Mouse (Mus musculus): ENCODE data around the gene Creb5. TPM values are rescaled to one million over a fixed set of nuclear protein-coding genes. Genes with fewer than 3 reads are reported as not detected.

The Creb5 gene
- polyA plus RNA-seq, 1 experiment = 1.5 TPM

- Histone ChIP-seq H3K36me3 (ENCODE audit: control insufficient read depth, insufficient read depth) (no peaks in the 10 kb centered on the region), H3ac (ENCODE audit: control insufficient read depth, insufficient read length, low read depth) (no peak overlapping the region), H3K79me3 (ENCODE audit: low read depth) (no peaks in the 10 kb centered on the region), H3K4me3 (ENCODE audit: insufficient read depth, poor library complexity, severe bottlenecking) (no peak overlapping the region), H3K27me3 (ENCODE audit: control insufficient read depth, insufficient read depth, insufficient read length) (no peaks in the 10 kb centered on the region), H3K79me2 (ENCODE audit: control insufficient read depth, insufficient read depth) (no peaks in the 10 kb centered on the region)
- TF ChIP-seq FOSL1 (IDR thresholded peaks at IDR 0.05; ENCODE audit: insufficient read depth, low read length, poor library complexity, severe bottlenecking) = no peak
- no peak for TF ChIP-seq USF1 (IDR thresholded peaks at IDR 0.05; ENCODE audit: low read depth)
- TF ChIP-seq MYOD1 (IDR thresholded peaks at IDR 0.05; ENCODE audit: control insufficient read depth, insufficient read length, low read depth) = no peak
- TF ChIP-seq CTCF (IDR thresholded peaks at IDR 0.05; ENCODE audit: control insufficient read depth, insufficient read depth, insufficient read length) = no peak
- TF ChIP-seq CEBPB (IDR thresholded peaks at IDR 0.05; ENCODE audit: low read depth) = no peak
- no peak for TF ChIP-seq MYOG (IDR thresholded peaks at IDR 0.05; ENCODE audit: control insufficient read depth, extremely low read depth, insufficient read length)
- TF ChIP-seq MAX (IDR thresholded peaks at IDR 0.05) = no peak
These were observed 161.3 kb downstream of the Creb5 start for GRCm38 (mm10) chr6:53448317-53448870.

GRCm38 (mm10) chr6:53449437-53450173 lies 162.5 kb downstream of the Creb5 start:
- TF ChIP-seq MYOG (IDR thresholded peaks at IDR 0.05; ENCODE audit: control insufficient read depth, extremely low read depth, insufficient read length) = no peak
- TF ChIP-seq MAX (IDR thresholded peaks at IDR 0.05) = no peak
- TF ChIP-seq FOSL1 (IDR thresholded peaks at IDR 0.05; ENCODE audit: insufficient read depth, low read length, poor library complexity, severe bottlenecking) = no peak
- no peak for TF ChIP-seq USF1 (IDR thresholded peaks at IDR 0.05; ENCODE audit: low read depth)
- no peak for TF ChIP-seq MYOD1 (IDR thresholded peaks at IDR 0.05; ENCODE audit: control insufficient read depth, insufficient read length, low read depth)
- no peak for TF ChIP-seq CEBPB (IDR thresholded peaks at IDR 0.05; ENCODE audit: low read depth)
- TF ChIP-seq CTCF (IDR thresholded peaks at IDR 0.05; ENCODE audit: control insufficient read depth, insufficient read depth, insufficient read length) = no peak
- Histone ChIP-seq H3K27me3 (ENCODE audit: control insufficient read depth, insufficient read depth, insufficient read length) (no peaks in the 10 kb centered on the region), H3K36me3 (ENCODE audit: control insufficient read depth, insufficient read depth) (no peaks in the 10 kb centered on the region), H3ac (ENCODE audit: control insufficient read depth, insufficient read length, low read depth) (no peak overlapping the region), H3K79me2 (ENCODE audit: control insufficient read depth, insufficient read depth) (no peaks in the 10 kb centered on the region), H3K4me3 (ENCODE audit: insufficient read depth, poor library complexity, severe bottlenecking) (no peak overlapping the region), H3K79me3 (ENCODE audit: low read depth) (no peaks in the 10 kb centered on the region)

- no peaks in the 10 kb centered on the region for H3K79me2 ChIP-seq (ENCODE audit: control insufficient read depth, insufficient read depth)
- H3K4me3 ChIP-seq (ENCODE audit: insufficient read depth, poor library complexity, severe bottlenecking) = no peak overlapping the region
- no peak overlapping the region for H3ac ChIP-seq (ENCODE audit: control insufficient read depth, insufficient read length, low read depth)
- no peaks in the 10 kb centered on the region for H3K27me3 ChIP-seq (ENCODE audit: control insufficient read depth, insufficient read depth, insufficient read length)
- TF ChIP-seq USF1 (IDR thresholded peaks at IDR 0.05; ENCODE audit: low read depth) (no peak), MYOG (IDR thresholded peaks at IDR 0.05; ENCODE audit: control insufficient read depth, extremely low read depth, insufficient read length) (no peak), MYOD1 (IDR thresholded peaks at IDR 0.05; ENCODE audit: control insufficient read depth, insufficient read length, low read depth) (no peak), MAX (IDR thresholded peaks at IDR 0.05) (no peak), CTCF (IDR thresholded peaks at IDR 0.05; ENCODE audit: control insufficient read depth, insufficient read depth, insufficient read length) (no peak), FOSL1 (IDR thresholded peaks at IDR 0.05; ENCODE audit: insufficient read depth, low read length, poor library complexity, severe bottlenecking) (no peak), CEBPB (IDR thresholded peaks at IDR 0.05; ENCODE audit: low read depth) (no peak)
- H3K36me3 ChIP-seq (ENCODE audit: control insufficient read depth, insufficient read depth) = no peaks in the 10 kb centered on the region
- H3K79me3 ChIP-seq (ENCODE audit: low read depth) = no peaks in the 10 kb centered on the region
These were observed 163.4 kb downstream of the Creb5 start for GRCm38 (mm10) chr6:53450494-53450893.

GRCm38 (mm10) chr6:53452240-53452639 lies 165.2 kb downstream of the Creb5 start:
- H3K4me3 ChIP-seq (ENCODE audit: insufficient read depth, poor library complexity, severe bottlenecking) = no peak overlapping the region
- H3K36me3 ChIP-seq (ENCODE audit: control insufficient read depth, insufficient read depth) = no peaks in the 10 kb centered on the region
- H3ac ChIP-seq (ENCODE audit: control insufficient read depth, insufficient read length, low read depth) = no peak overlapping the region
- TF ChIP-seq MYOD1 (IDR thresholded peaks at IDR 0.05; ENCODE audit: control insufficient read depth, insufficient read length, low read depth) (no peak), FOSL1 (IDR thresholded peaks at IDR 0.05; ENCODE audit: insufficient read depth, low read length, poor library complexity, severe bottlenecking) (no peak), CTCF (IDR thresholded peaks at IDR 0.05; ENCODE audit: control insufficient read depth, insufficient read depth, insufficient read length) (no peak), USF1 (IDR thresholded peaks at IDR 0.05; ENCODE audit: low read depth) (no peak), MYOG (IDR thresholded peaks at IDR 0.05; ENCODE audit: control insufficient read depth, extremely low read depth, insufficient read length) (no peak), CEBPB (IDR thresholded peaks at IDR 0.05; ENCODE audit: low read depth) (no peak), MAX (IDR thresholded peaks at IDR 0.05) (no peak)
- H3K79me2 ChIP-seq (ENCODE audit: control insufficient read depth, insufficient read depth) = no peaks in the 10 kb centered on the region
- H3K27me3 ChIP-seq (ENCODE audit: control insufficient read depth, insufficient read depth, insufficient read length) = no peaks in the 10 kb centered on the region
- no peaks in the 10 kb centered on the region for H3K79me3 ChIP-seq (ENCODE audit: low read depth)

GRCm38 (mm10) chr6:53455442-53455841 lies 168.4 kb downstream of the Creb5 start:
- Histone ChIP-seq H3K4me3 (ENCODE audit: insufficient read depth, poor library complexity, severe bottlenecking) (no peak overlapping the region), H3K79me2 (ENCODE audit: control insufficient read depth, insufficient read depth) (no peaks in the 10 kb centered on the region), H3ac (ENCODE audit: control insufficient read depth, insufficient read length, low read depth) (no peak overlapping the region), H3K27me3 (ENCODE audit: control insufficient read depth, insufficient read depth, insufficient read length) (no peaks in the 10 kb centered on the region), H3K36me3 (ENCODE audit: control insufficient read depth, insufficient read depth) (no peaks in the 10 kb centered on the region), H3K79me3 (ENCODE audit: low read depth) (no peaks in the 10 kb centered on the region)
- TF ChIP-seq CTCF (IDR thresholded peaks at IDR 0.05; ENCODE audit: control insufficient read depth, insufficient read depth, insufficient read length) (no peak), FOSL1 (IDR thresholded peaks at IDR 0.05; ENCODE audit: insufficient read depth, low read length, poor library complexity, severe bottlenecking) (no peak), MYOG (IDR thresholded peaks at IDR 0.05; ENCODE audit: control insufficient read depth, extremely low read depth, insufficient read length) (no peak), MYOD1 (IDR thresholded peaks at IDR 0.05; ENCODE audit: control insufficient read depth, insufficient read length, low read depth) (no peak), USF1 (IDR thresholded peaks at IDR 0.05; ENCODE audit: low read depth) (no peak), CEBPB (IDR thresholded peaks at IDR 0.05; ENCODE audit: low read depth) (no peak), MAX (IDR thresholded peaks at IDR 0.05) (no peak)
